Mouse (Mus musculus) E14TG2a.4 (cell line): Measurements from ENCODE around the gene Inpp5f.

Source experiments
- H3K27me3 ChIP-seq: 2 replicates; pipeline ENCODE4 v1.6.1; 2014; ENCODE audit warnings: low read length, control low read depth; ENCODE audit not compliant: insufficient read depth
- H3K36me3 ChIP-seq: 2 replicates; pipeline ENCODE4 v1.6.1; 2014; ENCODE audit warnings: low read length, control low read depth; ENCODE audit not compliant: insufficient read depth
- H3K4me1 ChIP-seq: replicated peaks from 2 replicates; pipeline ENCODE4 v1.6.1; 2014; ENCODE audit warnings: low read depth, low read length, control low read depth
- H3K4me3 ChIP-seq: replicated peaks from 2 replicates; pipeline ENCODE4 v1.5.1; 2014; ENCODE audit warnings: mild to moderate bottlenecking, low read length
- H3K9me3 ChIP-seq: 2 replicates; pipeline ENCODE4 v1.6.1; 2014; ENCODE audit warnings: low read length, control low read depth
- CTCF ChIP-seq: conservative IDR thresholded peaks from 2 replicates; pipeline ENCODE4 v1.5.1; 2014; ENCODE audit warnings: low read length
- NANOG ChIP-seq: IDR thresholded peaks from 2 replicates; pipeline ENCODE4 v1.6.1; 2014; ENCODE audit warnings: borderline replicate concordance, low read length, mixed read lengths
- POU5F1 ChIP-seq: IDR thresholded peaks from 2 replicates; pipeline ENCODE4 v1.6.1; 2014; ENCODE audit warnings: low read length, borderline replicate concordance

The Inpp5f gene

DNA sequence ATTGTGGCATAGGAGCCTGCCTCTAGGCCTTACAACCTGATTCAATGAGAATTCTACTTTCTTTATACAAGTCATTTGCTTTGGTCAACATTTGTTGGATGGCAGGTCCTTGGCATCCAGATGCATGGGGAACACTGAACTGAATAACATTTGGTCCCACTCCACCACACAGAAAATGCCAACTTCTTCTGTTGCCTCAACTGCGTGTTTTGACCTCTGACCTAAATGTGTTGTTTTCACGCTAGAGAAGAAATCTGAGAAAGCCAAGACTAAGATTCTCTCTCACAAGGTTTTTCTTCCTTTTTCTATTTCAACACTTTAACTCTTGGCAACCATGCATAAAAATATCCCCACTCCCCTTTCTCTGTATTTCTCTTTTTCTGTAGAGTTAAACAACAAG is 35.3 kb upstream of the Inpp5f start:
- Histone ChIP-seq H3K4me3 (no peak overlapping the region), H3K36me3 (no peaks in the 10 kb centered on the region), H3K4me1 (peaks cover 3% of the 10 kb centered on the region), H3K9me3 (no peaks in the 10 kb centered on the region), H3K27me3 (no peaks in the 10 kb centered on the region)
- no peak for TF ChIP-seq CTCF
- TF ChIP-seq POU5F1, result no peak
- TF ChIP-seq NANOG, result no peak

DNA sequence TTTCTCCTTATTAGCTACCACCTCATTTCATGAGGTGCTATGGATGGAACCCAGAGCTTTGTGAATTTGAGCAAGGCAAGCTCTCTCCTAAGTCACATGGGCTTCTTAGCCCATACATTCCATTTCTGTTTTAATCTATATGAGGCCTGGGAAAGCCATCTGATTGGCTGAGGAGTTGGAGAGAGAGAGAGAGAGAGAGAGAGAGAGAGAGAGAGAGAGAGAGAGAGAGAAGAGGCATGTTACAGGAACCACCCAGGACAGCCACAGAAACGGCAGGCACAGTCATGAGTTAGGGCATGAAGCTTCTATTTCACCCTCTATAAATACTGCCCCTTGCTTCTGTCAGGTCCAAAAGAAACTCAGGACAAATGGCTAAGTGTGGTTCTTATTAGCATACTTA is 33.5 kb upstream of the Inpp5f start:
- H3K4me3 ChIP-seq, result no peak overlapping the region
- peaks cover 6% of the 10 kb centered on the region for H3K4me1 ChIP-seq
- H3K36me3 ChIP-seq, result no peaks in the 10 kb centered on the region
- TF ChIP-seq CTCF, result no peak
- TF ChIP-seq POU5F1, result no peak
- TF ChIP-seq NANOG, result no peak
- no peaks in the 10 kb centered on the region for H3K27me3 ChIP-seq
- H3K9me3 ChIP-seq, result no peaks in the 10 kb centered on the region

GRCm38 (mm10) chr7:128578199-128578945 is 32.8 kb upstream of the Inpp5f start:
- no peaks in the 10 kb centered on the region for H3K36me3 ChIP-seq
- no peak for TF ChIP-seq NANOG
- no peak for TF ChIP-seq CTCF
- TF ChIP-seq POU5F1, result no peak
- no peaks in the 10 kb centered on the region for H3K27me3 ChIP-seq
- H3K4me3 ChIP-seq, result no peak overlapping the region
- H3K9me3 ChIP-seq, result no peaks in the 10 kb centered on the region
- peaks cover 13% of the 10 kb centered on the region for H3K4me1 ChIP-seq

DNA sequence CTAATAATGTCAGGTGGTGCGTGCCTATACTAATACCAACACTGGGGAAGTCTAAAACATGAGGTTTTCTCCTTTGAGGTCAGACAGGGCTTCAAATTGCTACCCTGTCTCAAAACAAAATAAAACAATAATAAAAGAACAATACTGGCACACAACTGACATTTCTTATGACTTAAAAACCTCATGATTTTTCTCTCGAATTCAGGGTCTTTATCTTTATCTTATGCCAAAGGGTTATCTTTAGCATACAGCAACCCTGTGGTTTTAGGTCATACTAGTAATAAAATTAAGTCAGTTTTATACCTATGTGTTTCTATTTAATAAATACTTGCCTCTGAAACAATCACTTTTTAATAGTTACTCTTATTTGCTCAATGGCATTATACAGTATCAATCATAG is 31.7 kb upstream of the Inpp5f start:
- no peaks in the 10 kb centered on the region for H3K9me3 ChIP-seq
- H3K36me3 ChIP-seq, result no peaks in the 10 kb centered on the region
- peaks cover 15% of the 10 kb centered on the region for H3K4me1 ChIP-seq
- H3K4me3 ChIP-seq, result no peak overlapping the region
- no peak for TF ChIP-seq CTCF
- TF ChIP-seq POU5F1, result no peak
- H3K27me3 ChIP-seq, result no peaks in the 10 kb centered on the region

DNA sequence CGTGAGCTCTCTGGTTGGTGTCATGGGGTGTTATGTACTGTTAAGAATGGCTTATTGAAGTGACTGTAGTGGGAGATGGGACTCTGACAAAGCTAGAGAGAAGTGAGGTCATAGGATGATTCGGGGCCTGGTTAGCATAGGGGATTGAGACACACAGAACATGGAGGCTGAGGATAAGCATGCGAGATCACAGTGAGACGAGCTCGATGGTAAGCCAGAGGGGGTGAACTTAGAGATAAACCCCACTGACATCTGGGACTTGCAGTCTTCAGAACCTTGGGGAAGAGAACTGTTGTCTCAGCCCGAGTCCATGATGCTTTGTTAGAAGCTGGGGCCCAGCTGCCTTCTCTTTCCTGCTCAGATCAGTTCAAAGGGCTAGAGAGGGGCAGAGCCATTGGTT is 30.8 kb upstream of the Inpp5f start:
- H3K36me3 ChIP-seq, result no peaks in the 10 kb centered on the region
- peaks cover 15% of the 10 kb centered on the region for H3K4me1 ChIP-seq
- no peaks in the 10 kb centered on the region for H3K9me3 ChIP-seq
- TF ChIP-seq CTCF, result no peak
- no peak for TF ChIP-seq NANOG
- TF ChIP-seq POU5F1, result no peak
- H3K4me3 ChIP-seq, result no peak overlapping the region
- no peaks in the 10 kb centered on the region for H3K27me3 ChIP-seq

GRCm38 (mm10) chr7:128581864-128582484 is 29.2 kb upstream of the Inpp5f start:
- no peak overlapping the region for H3K4me3 ChIP-seq
- no peak for TF ChIP-seq NANOG
- TF ChIP-seq POU5F1, result no peak

DNA sequence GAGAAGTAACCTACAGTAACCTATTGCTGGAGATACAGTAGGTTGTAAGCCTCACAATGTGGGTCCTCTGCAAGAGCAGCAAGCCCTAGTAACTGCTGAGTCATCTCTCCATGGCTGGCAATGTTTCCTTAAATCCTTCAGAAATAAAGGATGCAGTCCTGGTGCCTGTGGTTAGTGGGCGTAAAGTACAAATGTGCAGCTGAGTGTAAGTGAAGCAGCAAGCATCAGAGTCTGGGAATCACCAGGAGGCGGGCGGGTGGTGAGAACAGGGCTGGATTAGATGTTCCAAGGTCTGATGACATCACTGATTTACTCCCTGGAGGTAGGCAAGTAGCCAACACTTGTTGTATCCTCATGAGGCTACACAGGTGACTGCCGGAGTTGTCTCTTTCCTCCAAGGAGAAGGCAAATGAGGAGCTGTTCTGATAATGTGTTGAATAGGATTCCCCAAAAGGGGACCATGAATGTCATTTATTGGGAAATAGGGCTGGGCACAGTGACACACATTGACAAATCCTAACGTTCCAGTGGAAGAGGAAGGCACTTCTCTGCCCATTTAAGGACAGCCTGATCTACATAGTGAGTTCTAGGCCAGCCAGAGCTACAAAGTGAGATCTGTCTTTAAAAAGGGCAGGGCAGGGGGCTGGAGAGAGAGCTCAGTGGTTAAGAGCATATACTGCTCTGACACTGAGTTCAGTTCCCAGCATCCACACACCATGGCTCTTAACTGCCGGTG is 27.7 kb upstream of the Inpp5f start:
- Histone ChIP-seq H3K36me3 (no peaks in the 10 kb centered on the region), H3K9me3 (no peaks in the 10 kb centered on the region), H3K4me3 (no peak overlapping the region), H3K27me3 (no peaks in the 10 kb centered on the region), H3K4me1 (peaks cover 25% of the 10 kb centered on the region)
- TF ChIP-seq CTCF, result no peak

More at GRCm38 (mm10) chr7:128581864-128582484, 29.2 kb upstream of the Inpp5f start:
- H3K9me3 ChIP-seq, result no peaks in the 10 kb centered on the region
- peaks cover 15% of the 10 kb centered on the region for H3K4me1 ChIP-seq
- H3K36me3 ChIP-seq, result no peaks in the 10 kb centered on the region
- H3K27me3 ChIP-seq, result no peaks in the 10 kb centered on the region

DNA sequence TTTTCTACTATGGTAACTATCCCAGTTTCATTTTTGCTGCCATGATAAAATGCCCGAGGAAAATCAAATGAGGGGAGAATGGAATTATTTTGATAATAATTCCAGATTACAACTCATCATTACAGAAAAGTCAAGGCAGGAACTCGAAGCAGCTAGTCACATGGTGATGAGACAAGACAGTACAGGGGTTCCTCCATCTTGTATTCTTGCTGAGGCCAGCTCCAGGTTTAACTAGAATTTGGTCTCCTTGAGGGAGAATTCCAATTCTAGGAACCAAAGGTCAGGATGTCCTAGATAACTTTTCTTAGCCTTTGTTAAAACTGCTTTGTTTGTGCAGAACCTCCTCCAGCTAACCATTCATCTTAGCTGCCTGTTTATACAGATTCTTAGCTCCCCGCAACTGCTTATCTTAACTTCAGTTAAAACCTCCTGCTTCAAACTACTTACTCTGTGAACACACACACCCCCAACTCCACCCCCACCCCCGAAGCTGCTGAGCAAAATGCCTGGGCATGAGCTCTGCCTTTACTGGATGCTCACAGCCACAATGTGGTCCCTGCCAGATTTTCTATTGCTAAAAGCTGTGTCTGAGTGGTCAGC is 23.7 kb upstream of the Inpp5f start:
- H3K4me3 ChIP-seq, result no peak overlapping the region
- no peaks in the 10 kb centered on the region for H3K36me3 ChIP-seq
- H3K9me3 ChIP-seq, result no peaks in the 10 kb centered on the region
- no peaks in the 10 kb centered on the region for H3K27me3 ChIP-seq
- TF ChIP-seq POU5F1 (no peak), NANOG (no peak), CTCF (no peak)
- peaks cover 40% of the 10 kb centered on the region for H3K4me1 ChIP-seq
